ENCODE assay signal across 9 mouse cellular contexts in the genomic region with DNA sequence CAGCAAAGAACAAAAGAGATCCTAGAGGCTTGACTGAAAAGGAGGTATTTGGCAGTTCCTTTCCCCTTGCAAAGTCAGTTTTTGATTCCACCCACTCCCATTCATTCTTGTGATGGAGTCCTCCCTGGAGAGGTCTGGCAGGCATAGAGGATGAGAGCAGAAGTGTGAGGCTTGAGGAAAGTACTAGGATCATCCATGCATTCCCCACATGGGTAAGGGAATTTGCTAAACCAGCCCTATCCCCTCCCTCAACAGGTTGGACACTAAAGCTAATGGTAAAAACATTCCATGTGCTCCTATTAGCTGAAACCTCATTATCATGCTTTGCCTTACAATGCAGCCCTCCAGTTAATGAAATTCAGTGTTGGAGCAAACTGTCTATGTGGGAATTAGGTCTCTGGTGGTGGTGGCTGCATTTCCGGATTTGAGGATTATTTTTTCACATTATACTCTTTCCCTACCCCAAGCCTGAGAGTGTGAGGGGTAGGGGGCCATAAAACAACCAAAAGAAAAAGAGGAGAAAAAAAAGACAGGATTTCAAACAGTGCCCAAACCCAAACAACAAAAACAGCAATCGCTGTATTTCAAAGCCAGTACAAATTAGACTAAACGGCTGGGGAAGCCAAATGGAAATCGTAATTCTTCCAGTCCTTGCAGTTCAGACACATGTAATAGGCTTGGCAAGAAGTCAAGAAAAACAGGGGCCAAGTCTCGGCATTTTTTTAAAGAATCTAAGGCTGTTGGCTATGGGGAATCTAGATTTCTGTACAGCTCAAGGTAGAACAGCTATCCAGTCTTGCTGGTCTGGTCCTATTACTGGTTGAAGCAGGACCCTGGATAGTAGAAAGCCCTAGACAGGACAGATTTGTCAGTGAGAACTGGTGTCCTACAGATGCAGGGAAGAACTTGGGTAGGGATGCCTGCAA.
DNase-seq lines count a peak whose midpoint lies in the region; ATAC-seq and TF ChIP-seq lines count a peak whose summit lies in the region.
"Had no signal": no experiment of that assay in that cellular context is flagged by ENCODE, and none has a peak within 500 bp of the region (broad histone marks: within the 10 kb centered on the region; RNA-seq: fewer than 3 reads in every experiment).

No protein-coding gene starts in this region.

- TF ChIP-seq CTCF in Patski (IDR thresholded peaks at IDR 0.05): no peak

- peak; percentile 25 for DNase-seq in adrenal gland, adult 2 months
- no peak for DNase-seq in adrenal gland, adult 18-20 months (ENCODE audit: low spot score in 2 of 2)
- DNase-seq in kidney, adult 9 months: peak; percentile 11
- no peak for DNase-seq in kidney, adult 18-20 months
- DNase-seq in Patski (ENCODE audit: low read depth, low spot score): no peak
- peak; percentile 21 for DNase-seq in kidney, postnatal 10 days
- DNase-seq in gastrocnemius, adult 8-10 months (ENCODE audit: low spot score in 2 of 2): no peak
- no peak for DNase-seq in gastrocnemius, adult 18-20 months (ENCODE audit: low spot score)

- POLR2A ChIA-PET in Patski (lab: Charles Lee): no interaction called here

- CTCF ChIA-PET in Patski (lab: Charles Lee): no interaction called here

- in situ Hi-C loops in Patski (cut with MboI; ENCODE audit: low pct_unique_long_range_greater_than_20kb): no loop called here

- peak; percentile 35 for ATAC-seq in Patski

- H3K27me3 ChIP-seq in Patski: no peaks in the 10 kb centered on the region
- H3K27me3 ChIP-seq: limb, embryonic 15.5 days had no signal

Comparison
In these comparisons a context has a peak if more than half of its experiments do, and no peak if none do; other contexts are left out.
1. DNase-seq: peak in adrenal gland, adult 2 months (single experiment), kidney, adult 9 months (single experiment) and kidney, postnatal 10 days (single experiment); none in adrenal gland, adult 18-20 months (0 of 2), kidney, adult 18-20 months (single experiment), Patski (single experiment), gastrocnemius, adult 8-10 months (0 of 2) and gastrocnemius, adult 18-20 months (single experiment).